Mouse (Mus musculus): ENCODE measurements around the gene Gm49403. TPM values are rescaled to one million over a fixed set of nuclear protein-coding genes. Genes with fewer than 3 reads are reported as not detected.

Gm49403 gene
- not detected for polyA plus RNA-seq (2015; fragmentation: Illumina TruSeq; extraction: RNeasy Lipid Tissue Mini Kit (QIAGEN cat#74804); ENCODE audit: insufficient read depth, low replicate concordance)

DNA sequence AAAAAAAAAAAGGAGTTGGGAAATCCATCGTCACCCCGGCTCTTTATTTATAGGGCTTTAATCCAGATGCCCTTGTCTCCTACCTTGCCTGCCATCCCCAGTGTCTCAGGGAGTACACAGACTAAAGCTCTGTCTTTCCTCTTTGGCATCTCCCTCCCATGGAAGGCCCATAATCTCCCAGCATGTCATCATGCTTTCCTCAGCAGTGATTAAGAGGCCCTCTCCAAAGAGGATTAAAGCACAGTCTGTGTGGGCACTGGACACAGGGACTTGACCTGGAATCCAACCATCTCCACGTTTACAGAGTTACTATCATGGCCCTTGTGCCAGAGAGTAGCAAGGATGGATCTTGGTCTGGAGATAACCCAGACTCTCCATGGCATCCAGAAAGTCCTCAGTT lies at the start of gene Gm49403, which contains the start of gene Lbhd1:
Gene Gm49403 (plus strand): TSS at position 315 of the 400 bp plus-strand sequence.
Gene Lbhd1 (plus strand): TSS at position 117 of the 400 bp plus-strand sequence.

DNA sequence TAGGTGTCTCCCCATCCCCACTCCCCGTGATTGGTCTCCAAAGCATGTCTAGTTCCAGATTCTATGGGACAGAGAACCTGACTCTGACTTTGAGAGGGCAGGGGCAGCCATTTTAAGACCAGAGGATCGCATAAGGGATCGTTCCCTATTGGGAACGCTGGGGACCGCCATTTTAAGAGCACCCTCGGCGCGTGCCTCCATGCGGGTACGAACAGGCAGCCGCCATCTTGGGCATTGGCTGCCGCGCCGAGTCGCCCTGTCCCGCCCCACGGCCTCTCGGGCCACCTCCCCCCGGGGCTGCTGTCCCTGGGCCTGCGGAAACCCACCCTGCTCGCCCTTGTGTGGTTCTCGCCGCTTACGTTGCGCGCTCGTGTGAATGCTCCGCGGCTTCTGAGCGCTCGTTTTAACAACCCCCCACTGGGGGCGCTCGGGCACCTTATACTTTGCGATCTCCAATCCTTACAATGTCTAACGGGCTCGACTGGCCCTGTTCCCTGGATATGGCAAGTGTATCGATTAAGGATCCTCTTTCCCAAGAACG lies 46.4 kb upstream of the Gm49403 start, which contains the start of gene Bscl2:
Gene Bscl2 (plus strand): TSS at position 217 of the 541 bp plus-strand sequence.

DNA sequence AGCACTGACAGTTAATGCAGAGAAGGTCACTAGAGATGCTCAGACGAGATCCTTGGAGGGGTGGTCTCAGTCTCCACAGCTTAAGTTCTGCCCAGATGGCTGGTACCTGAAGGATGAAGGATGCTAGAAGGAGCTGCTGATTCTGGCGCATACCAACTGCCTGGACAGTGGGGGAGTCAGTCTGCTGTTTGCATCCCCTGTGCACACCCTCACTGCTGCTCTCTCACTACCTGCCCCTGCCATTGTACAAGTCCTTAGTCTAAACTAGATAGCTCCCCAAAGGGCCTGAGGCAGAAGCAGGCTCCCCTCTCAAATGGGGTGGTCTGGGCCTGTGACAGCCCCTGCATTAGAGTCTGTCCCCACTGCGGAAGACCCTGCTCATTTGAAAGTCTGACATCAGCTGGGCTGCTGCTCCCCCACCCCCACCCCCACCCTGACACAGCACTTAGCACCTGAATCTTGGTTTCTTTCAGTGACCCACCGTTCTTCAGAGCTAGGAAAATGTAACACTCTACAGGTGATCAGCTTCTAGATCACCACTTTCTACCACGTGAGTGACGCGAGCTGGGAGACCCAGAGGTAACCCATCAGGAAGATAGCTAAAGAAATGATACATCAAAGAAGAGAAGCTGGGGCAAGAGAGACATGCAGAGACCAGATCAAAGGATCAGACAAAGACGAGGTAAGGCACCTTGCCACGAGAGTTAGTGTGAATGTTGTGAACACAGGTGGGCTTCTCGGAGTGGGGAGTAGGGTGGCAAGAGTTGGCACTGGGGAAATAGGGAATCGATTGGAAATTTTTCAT lies 44.4 kb upstream of the Gm49403 start, which contains the start of gene Gng3:
Gene Gng3 (minus strand): TSS at position 92 of the 805 bp plus-strand sequence.

DNA sequence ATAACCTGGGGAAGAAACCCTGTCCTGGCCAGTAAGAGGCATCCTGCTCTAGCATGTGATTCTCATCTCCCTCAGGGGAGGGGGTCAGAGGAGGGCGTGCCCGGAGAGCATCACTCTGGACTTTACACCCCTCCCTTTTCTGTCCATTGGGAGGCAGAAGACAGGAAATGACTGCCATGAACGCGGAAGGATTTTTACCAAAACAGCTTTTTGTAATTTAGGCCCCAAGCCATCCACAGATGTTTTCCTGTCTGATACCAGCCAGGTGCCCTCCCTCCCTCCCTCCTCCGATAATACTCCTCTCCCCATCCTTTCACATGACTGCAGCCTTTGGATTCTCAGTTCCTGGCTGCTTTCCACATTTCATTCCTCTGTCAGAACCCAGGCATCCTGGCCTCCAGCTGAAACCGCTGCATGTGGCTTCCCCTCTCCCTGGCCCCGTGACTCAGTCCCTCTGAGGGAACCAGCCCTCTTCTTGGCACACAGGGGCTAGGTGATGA lies 33.3 kb upstream of the Gm49403 start, which contains the start of gene Lrrn4cl:
Gene Lrrn4cl (plus strand): TSS at position 367 of the 500 bp plus-strand sequence.

DNA sequence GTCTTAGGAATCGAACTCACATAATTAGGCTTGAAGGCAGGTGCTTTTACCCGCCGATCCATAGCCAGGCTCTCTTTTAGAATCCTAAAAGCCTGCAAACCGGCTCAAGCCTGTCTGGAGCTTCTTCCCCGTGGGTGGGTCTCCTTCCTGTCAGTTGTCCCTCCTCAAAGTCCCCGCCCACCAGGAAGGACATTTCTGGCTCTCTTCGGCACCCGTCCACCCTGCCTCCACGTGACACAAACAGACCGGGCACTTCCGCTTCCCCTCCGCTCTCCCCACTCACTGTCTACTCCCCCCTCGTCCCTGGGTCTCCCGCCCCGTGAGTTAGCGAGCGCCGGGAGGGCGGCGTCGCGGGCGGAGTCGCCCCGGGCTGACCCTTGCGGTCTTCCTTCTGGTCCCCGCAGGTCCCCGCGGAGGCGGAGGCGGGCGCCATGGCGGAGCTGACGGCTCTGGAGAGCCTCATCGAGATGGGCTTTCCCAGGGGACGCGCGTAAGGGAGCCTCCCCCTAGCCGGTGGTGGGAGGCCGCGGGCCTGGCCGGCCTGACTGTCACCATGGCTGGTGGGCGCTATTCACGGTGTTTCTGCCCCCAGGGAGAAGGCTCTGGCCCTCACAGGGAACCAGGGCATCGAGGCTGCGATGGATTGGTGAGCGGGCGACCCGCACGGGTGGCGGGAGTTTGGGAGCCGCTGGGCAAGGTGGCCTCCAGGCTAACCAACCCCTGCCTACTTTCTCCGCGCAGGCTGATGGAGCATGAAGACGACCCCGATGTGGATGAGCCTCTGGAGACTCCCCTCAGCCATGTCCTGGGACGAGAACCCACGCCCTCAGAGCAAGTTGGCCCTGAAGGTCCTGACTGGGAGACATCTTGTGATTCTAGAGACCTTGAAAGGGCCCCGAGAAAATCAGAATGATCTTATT lies 12.2 kb upstream of the Gm49403 start, which contains the start of gene Ubxn1:
Gene Ubxn1 (plus strand): TSS at position 230 of the 920 bp plus-strand sequence.

DNA sequence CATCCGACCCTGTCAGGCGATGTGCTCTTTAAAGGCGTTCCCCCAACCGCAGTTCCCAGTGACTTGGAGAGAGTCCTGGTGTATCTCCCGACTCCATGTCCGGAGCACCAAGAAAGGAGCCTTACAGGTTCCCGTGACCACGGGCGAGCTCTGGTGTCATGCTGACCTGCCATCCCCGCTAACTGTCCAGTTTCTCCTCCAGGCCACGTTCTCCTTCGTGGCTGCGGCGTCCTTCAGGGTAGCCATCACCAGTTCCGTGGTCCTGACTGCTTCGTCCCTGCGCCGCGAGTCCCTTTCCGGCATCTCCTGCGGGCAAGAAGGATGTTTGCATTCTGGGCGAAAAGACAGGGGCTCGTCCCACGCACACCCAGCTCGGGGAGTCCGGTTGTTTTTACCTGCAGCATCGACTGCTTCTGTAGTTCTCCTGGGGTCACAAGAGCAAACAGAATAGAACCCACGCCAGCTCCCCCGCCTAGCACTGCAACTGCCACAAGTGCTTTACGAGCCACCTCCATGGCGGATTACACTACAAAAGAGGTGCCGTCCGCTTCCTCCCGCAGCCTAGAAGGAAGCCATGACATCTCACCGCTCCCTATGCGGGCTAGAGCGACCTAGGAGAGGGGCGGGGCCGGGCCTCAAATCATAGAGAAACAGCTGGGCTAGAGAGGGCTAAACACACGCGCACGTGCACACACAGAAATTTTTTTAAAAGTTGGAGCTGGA lies 3.3 kb upstream of the Gm49403 start, which contains the start of gene Uqcc3:
Gene Uqcc3 (minus strand): TSS at position 613 of the 723 bp plus-strand sequence.

DNA sequence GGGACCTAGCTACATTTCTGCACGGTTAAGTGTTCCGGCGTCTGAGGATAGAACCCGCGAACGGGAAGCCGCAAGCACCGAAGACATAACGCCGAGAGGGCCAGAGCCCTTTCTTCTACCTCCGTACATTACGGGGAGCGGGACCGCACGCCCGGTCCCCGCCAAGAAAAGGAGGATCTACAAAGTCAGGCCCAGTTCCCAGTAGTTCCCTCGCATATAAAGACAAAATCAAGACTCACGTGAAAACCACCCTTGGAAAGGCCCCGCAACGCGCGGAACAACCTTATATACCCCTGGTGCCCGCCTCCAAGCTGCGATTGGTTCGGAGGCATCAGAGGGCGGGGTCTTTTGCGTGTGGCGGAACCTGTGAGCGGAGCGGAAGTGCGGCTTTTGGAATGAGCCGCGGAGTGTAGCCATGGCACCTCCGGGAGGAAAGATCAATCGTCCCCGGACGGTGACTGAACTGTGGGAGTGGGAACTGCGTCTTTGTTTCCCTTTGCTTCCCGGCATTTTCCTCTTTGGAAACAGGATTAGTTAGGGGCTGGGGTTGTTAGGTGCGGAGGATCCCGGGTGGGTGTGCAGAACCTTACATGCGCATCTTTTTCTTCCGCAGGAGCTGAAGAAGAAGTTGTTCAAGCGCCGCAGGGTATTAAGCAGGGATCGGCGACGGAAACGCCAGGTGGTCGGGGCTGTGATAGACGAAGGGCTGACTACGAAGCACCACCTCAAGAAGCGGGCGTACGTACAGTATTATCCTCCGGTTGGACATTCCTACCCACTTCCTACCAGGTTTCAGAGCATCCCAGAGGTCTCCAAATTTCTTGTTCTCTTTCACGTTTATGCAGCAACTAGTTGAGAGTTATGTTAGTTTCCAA lies 5.0 kb downstream of the Gm49403 start, which contains the start of the genes 1810009A15Rik and Gm49416:
Gene 1810009A15Rik (plus strand): TSS at position 343 of the 875 bp plus-strand sequence.
Gene Gm49416 (plus strand): TSS at position 416 of the 875 bp plus-strand sequence.

DNA sequence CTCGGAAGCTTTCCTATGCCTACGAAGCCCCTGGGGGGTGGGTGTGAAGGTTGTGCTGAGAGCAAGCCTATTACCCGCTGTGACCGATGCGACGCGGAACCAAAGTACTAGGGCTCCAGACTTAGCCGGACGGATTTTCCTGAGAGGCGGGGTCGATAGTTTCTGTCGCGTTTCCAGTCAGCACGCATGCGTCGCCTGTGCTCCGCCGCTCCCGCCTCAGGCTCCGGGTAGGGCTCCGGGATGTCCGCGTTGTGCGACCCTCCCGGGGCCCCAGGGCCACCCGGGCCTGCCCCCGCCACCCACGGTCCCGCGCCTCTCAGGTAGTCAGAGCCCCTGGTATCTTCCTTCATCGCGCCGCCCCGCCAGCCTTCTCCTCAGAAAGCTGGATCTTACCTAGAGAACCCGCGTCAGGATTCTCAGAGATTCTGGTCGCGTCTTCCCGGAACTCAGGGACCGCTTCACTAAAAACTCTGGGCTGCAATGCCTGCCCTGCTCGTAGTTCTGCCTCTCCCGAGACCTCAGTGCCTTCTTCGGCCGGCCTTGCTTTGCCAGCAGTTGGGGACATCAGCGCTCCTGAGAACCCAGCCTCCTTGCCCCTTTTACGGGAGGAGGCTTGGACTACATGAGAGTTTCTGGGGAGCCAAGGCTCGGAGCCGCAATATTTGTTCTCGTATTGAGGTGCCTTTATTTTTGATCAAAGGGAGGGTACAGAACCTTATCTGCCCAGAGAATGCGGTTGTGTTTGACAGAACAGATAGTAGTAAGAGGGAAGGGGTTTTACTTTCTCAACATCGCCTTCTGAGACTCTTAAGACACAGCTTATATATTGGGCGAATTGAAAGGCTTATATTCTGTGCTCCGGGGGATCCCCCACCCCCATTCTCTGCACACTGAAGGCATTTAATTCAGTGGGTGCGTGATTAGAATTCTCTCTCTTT lies 9.4 kb downstream of the Gm49403 start, which contains the start of gene Ints5:
Gene Ints5 (plus strand): TSS at position 177 of the 938 bp plus-strand sequence.

GRCm38 (mm10) chr19:8897865-8898495 lies 14.2 kb downstream of the Gm49403 start, which contains the start of gene Ganab:
Gene Ganab, plus strand, starts transcription at chr19:8898071.

DNA sequence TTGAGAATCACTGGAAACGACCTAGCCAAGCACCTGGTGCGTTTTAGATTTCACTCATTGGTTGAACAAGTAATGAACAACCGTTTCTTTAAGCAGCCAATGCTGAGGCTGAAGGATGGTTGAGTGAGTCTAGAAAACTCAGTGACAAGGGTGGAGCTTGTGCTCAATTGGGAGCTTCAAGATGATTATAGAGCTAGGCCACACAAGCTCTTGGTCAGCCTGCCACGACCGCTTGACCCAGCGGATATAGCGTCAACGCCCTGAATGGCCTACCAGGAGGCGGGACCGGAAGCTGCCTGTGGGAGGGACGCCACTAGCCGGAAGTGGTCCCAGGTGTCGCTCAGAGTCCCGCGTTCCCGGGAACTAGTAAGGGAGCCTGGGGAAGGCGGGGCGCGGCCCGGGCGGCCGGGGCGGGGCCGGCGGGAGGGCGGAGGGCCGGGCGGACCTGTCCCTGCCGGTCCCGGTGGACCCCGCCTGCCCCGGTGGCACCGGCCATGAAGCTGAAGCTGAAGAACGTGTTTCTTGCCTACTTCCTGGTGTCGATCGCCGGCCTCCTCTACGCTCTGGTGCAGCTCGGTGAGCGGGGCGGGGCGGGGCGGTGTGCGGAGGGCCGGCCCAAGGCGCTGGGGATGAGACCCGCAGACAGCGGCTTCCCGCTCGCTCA lies 36.5 kb downstream of the Gm49403 start, which contains the start of gene B3gat3:
Gene B3gat3 (plus strand): TSS at position 302 of the 664 bp plus-strand sequence.

GRCm38 (mm10) chr19:8929224-8930088 lies 45.7 kb downstream of the Gm49403 start, which contains the start of the genes Rom1 and Eml3:
Gene Rom1, minus strand, starts transcription at chr19:8929356.
Gene Eml3, plus strand, starts transcription at chr19:8929552.

Other genes with a start within 250 kb of the Gm49403 start
- gene Chrm1, start 220.1 kb upstream of the Gm49403 start, polyA plus RNA-seq (2015; fragmentation: Illumina TruSeq; extraction: RNeasy Lipid Tissue Mini Kit (QIAGEN cat#74804); ENCODE audit: insufficient read depth, low replicate concordance) = not detected
- gene Slc3a2, start 160.6 kb upstream of the Gm49403 start, polyA plus RNA-seq (2015; fragmentation: Illumina TruSeq; extraction: RNeasy Lipid Tissue Mini Kit (QIAGEN cat#74804); ENCODE audit: insufficient read depth, low replicate concordance) = 149 TPM
- 70.3 TPM for gene Wdr74, start 148.1 kb upstream of the Gm49403 start, polyA plus RNA-seq (2015; fragmentation: Illumina TruSeq; extraction: RNeasy Lipid Tissue Mini Kit (QIAGEN cat#74804); ENCODE audit: insufficient read depth, low replicate concordance)
- not detected for gene 1700092M07Rik, start 143.2 kb upstream of the Gm49403 start, polyA plus RNA-seq (2015; fragmentation: Illumina TruSeq; extraction: RNeasy Lipid Tissue Mini Kit (QIAGEN cat#74804); ENCODE audit: insufficient read depth, low replicate concordance)
- 145 TPM for gene Stx5a, start 142.5 kb upstream of the Gm49403 start, polyA plus RNA-seq (2015; fragmentation: Illumina TruSeq; extraction: RNeasy Lipid Tissue Mini Kit (QIAGEN cat#74804); ENCODE audit: insufficient read depth, low replicate concordance)
- gene Nxf1, start 126.9 kb upstream of the Gm49403 start, polyA plus RNA-seq (2015; fragmentation: Illumina TruSeq; extraction: RNeasy Lipid Tissue Mini Kit (QIAGEN cat#74804); ENCODE audit: insufficient read depth, low replicate concordance) = 395 TPM
- 36.9 TPM for gene Tmem223, start 112.9 kb upstream of the Gm49403 start, polyA plus RNA-seq (2015; fragmentation: Illumina TruSeq; extraction: RNeasy Lipid Tissue Mini Kit (QIAGEN cat#74804); ENCODE audit: insufficient read depth, low replicate concordance)
- 89.0 TPM for gene Tmem179b, start 109.5 kb upstream of the Gm49403 start, polyA plus RNA-seq (2015; fragmentation: Illumina TruSeq; extraction: RNeasy Lipid Tissue Mini Kit (QIAGEN cat#74804); ENCODE audit: insufficient read depth, low replicate concordance)
- gene Taf6l, start 97.5 kb upstream of the Gm49403 start, polyA plus RNA-seq (2015; fragmentation: Illumina TruSeq; extraction: RNeasy Lipid Tissue Mini Kit (QIAGEN cat#74804); ENCODE audit: insufficient read depth, low replicate concordance) = 4.8 TPM
- 131 TPM for gene Polr2g, start 85.4 kb upstream of the Gm49403 start, polyA plus RNA-seq (2015; fragmentation: Illumina TruSeq; extraction: RNeasy Lipid Tissue Mini Kit (QIAGEN cat#74804); ENCODE audit: insufficient read depth, low replicate concordance)
- 3.1 TPM for gene Zbtb3, start 81.4 kb upstream of the Gm49403 start, polyA plus RNA-seq (2015; fragmentation: Illumina TruSeq; extraction: RNeasy Lipid Tissue Mini Kit (QIAGEN cat#74804); ENCODE audit: insufficient read depth, low replicate concordance)
- 67.2 TPM for gene Ttc9c, start 64.6 kb upstream of the Gm49403 start, polyA plus RNA-seq (2015; fragmentation: Illumina TruSeq; extraction: RNeasy Lipid Tissue Mini Kit (QIAGEN cat#74804); ENCODE audit: insufficient read depth, low replicate concordance)
- gene Hnrnpul2, start 63.9 kb upstream of the Gm49403 start, polyA plus RNA-seq (2015; fragmentation: Illumina TruSeq; extraction: RNeasy Lipid Tissue Mini Kit (QIAGEN cat#74804); ENCODE audit: insufficient read depth, low replicate concordance) = 172 TPM
- gene AC129217.1, start 54.2 kb upstream of the Gm49403 start, polyA plus RNA-seq (2015; fragmentation: Illumina TruSeq; extraction: RNeasy Lipid Tissue Mini Kit (QIAGEN cat#74804); ENCODE audit: insufficient read depth, low replicate concordance) = not detected
- gene Bscl2, start 46.5 kb upstream of the Gm49403 start, polyA plus RNA-seq (2015; fragmentation: Illumina TruSeq; extraction: RNeasy Lipid Tissue Mini Kit (QIAGEN cat#74804); ENCODE audit: insufficient read depth, low replicate concordance) = 33.6 TPM
- 0.14 TPM for gene Gng3, start 44.7 kb upstream of the Gm49403 start, polyA plus RNA-seq (2015; fragmentation: Illumina TruSeq; extraction: RNeasy Lipid Tissue Mini Kit (QIAGEN cat#74804); ENCODE audit: insufficient read depth, low replicate concordance)
- 0.33 TPM for gene Lrrn4cl, start 33.2 kb upstream of the Gm49403 start, polyA plus RNA-seq (2015; fragmentation: Illumina TruSeq; extraction: RNeasy Lipid Tissue Mini Kit (QIAGEN cat#74804); ENCODE audit: insufficient read depth, low replicate concordance)
- 103 TPM for gene Ubxn1, start 12.4 kb upstream of the Gm49403 start, polyA plus RNA-seq (2015; fragmentation: Illumina TruSeq; extraction: RNeasy Lipid Tissue Mini Kit (QIAGEN cat#74804); ENCODE audit: insufficient read depth, low replicate concordance)
- gene Uqcc3, start 3.0 kb upstream of the Gm49403 start, polyA plus RNA-seq (2015; fragmentation: Illumina TruSeq; extraction: RNeasy Lipid Tissue Mini Kit (QIAGEN cat#74804); ENCODE audit: insufficient read depth, low replicate concordance) = 14.9 TPM
- gene Lbhd1, start 198 bp upstream of the Gm49403 start, polyA plus RNA-seq (2015; fragmentation: Illumina TruSeq; extraction: RNeasy Lipid Tissue Mini Kit (QIAGEN cat#74804); ENCODE audit: insufficient read depth, low replicate concordance) = 85.8 TPM
- gene 1810009A15Rik, start 4.9 kb downstream of the Gm49403 start, polyA plus RNA-seq (2015; fragmentation: Illumina TruSeq; extraction: RNeasy Lipid Tissue Mini Kit (QIAGEN cat#74804); ENCODE audit: insufficient read depth, low replicate concordance) = 31.6 TPM
- gene Gm49416, start 5.0 kb downstream of the Gm49403 start, polyA plus RNA-seq (2015; fragmentation: Illumina TruSeq; extraction: RNeasy Lipid Tissue Mini Kit (QIAGEN cat#74804); ENCODE audit: insufficient read depth, low replicate concordance) = not detected
- 8.5 TPM for gene Ints5, start 9.1 kb downstream of the Gm49403 start, polyA plus RNA-seq (2015; fragmentation: Illumina TruSeq; extraction: RNeasy Lipid Tissue Mini Kit (QIAGEN cat#74804); ENCODE audit: insufficient read depth, low replicate concordance)
- gene Ganab, start 14.1 kb downstream of the Gm49403 start, polyA plus RNA-seq (2015; fragmentation: Illumina TruSeq; extraction: RNeasy Lipid Tissue Mini Kit (QIAGEN cat#74804); ENCODE audit: insufficient read depth, low replicate concordance) = 156 TPM
- gene B3gat3, start 36.4 kb downstream of the Gm49403 start, polyA plus RNA-seq (2015; fragmentation: Illumina TruSeq; extraction: RNeasy Lipid Tissue Mini Kit (QIAGEN cat#74804); ENCODE audit: insufficient read depth, low replicate concordance) = 44.8 TPM
- 3.7 TPM for gene Rom1, start 45.4 kb downstream of the Gm49403 start, polyA plus RNA-seq (2015; fragmentation: Illumina TruSeq; extraction: RNeasy Lipid Tissue Mini Kit (QIAGEN cat#74804); ENCODE audit: insufficient read depth, low replicate concordance)
- 68.8 TPM for gene Eml3, start 45.6 kb downstream of the Gm49403 start, polyA plus RNA-seq (2015; fragmentation: Illumina TruSeq; extraction: RNeasy Lipid Tissue Mini Kit (QIAGEN cat#74804); ENCODE audit: insufficient read depth, low replicate concordance)
- gene Mta2, start 57.9 kb downstream of the Gm49403 start, polyA plus RNA-seq (2015; fragmentation: Illumina TruSeq; extraction: RNeasy Lipid Tissue Mini Kit (QIAGEN cat#74804); ENCODE audit: insufficient read depth, low replicate concordance) = 192 TPM
- 24.7 TPM for gene Tut1, start 69.9 kb downstream of the Gm49403 start, polyA plus RNA-seq (2015; fragmentation: Illumina TruSeq; extraction: RNeasy Lipid Tissue Mini Kit (QIAGEN cat#74804); ENCODE audit: insufficient read depth, low replicate concordance)
- 623 TPM for gene Eef1g, start 83.1 kb downstream of the Gm49403 start, polyA plus RNA-seq (2015; fragmentation: Illumina TruSeq; extraction: RNeasy Lipid Tissue Mini Kit (QIAGEN cat#74804); ENCODE audit: insufficient read depth, low replicate concordance)
- gene Ahnak, start 105.4 kb downstream of the Gm49403 start, polyA plus RNA-seq (2015; fragmentation: Illumina TruSeq; extraction: RNeasy Lipid Tissue Mini Kit (QIAGEN cat#74804); ENCODE audit: insufficient read depth, low replicate concordance) = 88.3 TPM
- not detected for gene Scgb1a1, start 204.0 kb downstream of the Gm49403 start, polyA plus RNA-seq (2015; fragmentation: Illumina TruSeq; extraction: RNeasy Lipid Tissue Mini Kit (QIAGEN cat#74804); ENCODE audit: insufficient read depth, low replicate concordance)